Mouse (Mus musculus): ENCODE data around the gene Cntn1. TPM values are rescaled to one million over a fixed set of nuclear protein-coding genes. Genes with fewer than 3 reads are reported as not detected.
"Not testable (repeated sequence)": the region's sequence is repeated elsewhere in the genome, so short reads cannot be mapped to it uniquely, and the experiment has no call there.

Gene Cntn1
- polyA plus RNA-seq, 1 experiment from 2014 or later: 0.11 TPM

DNA sequence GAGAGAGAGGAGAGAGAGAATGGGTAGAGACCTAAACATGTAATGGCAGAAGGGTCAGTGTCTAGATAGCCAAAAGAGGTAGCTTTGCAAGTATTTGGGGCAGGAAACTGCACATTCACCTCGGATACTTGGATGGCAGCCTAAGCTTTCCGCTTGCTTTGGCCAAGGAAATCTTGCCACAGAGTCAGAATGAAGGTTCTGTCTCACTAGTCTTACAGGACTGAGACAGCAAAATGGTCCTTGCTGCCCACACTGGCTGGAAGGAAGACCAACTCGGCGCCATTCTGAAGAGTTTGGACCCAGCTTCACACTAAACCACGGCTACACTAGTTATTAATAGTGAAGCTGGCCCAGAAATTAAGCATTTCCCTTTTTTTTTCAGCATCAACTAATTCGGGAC, 230.0 kb downstream of the Cntn1 start:
- ATAC-seq: no peak
- H3K27me3 ChIP-seq (replicated peaks): no peaks in the 10 kb centered on the region
- no peaks in the 10 kb centered on the region for H3K9me3 ChIP-seq (replicated peaks)
- H3K4me3 ChIP-seq: no peak overlapping the region
- 54% methylated on average over 6 of the region's 6 CpGs for WGBS (ENCODE audit: insufficient replicate concordance)
- H3K9ac ChIP-seq: no peak overlapping the region
- H3K4me1 ChIP-seq: no peaks in the 10 kb centered on the region
- H3K4me2 ChIP-seq: no peak overlapping the region
- no peaks in the 10 kb centered on the region for H3K36me3 ChIP-seq
- no peak overlapping the region for H3K27ac ChIP-seq

GRCm38 (mm10) chr15:92287616-92288015, 236.7 kb downstream of the Cntn1 start:
- no peak overlapping the region for H3K4me2 ChIP-seq
- H3K9me3 ChIP-seq (replicated peaks): no peaks in the 10 kb centered on the region
- no peak overlapping the region for H3K27ac ChIP-seq
- no peaks in the 10 kb centered on the region for H3K4me1 ChIP-seq
- no peak for ATAC-seq
- no peaks in the 10 kb centered on the region for H3K36me3 ChIP-seq
- no peak overlapping the region for H3K4me3 ChIP-seq
- no peak overlapping the region for H3K9ac ChIP-seq
- WGBS (ENCODE audit: insufficient replicate concordance): 56% methylated on average over 4 of the region's 4 CpGs
- no peaks in the 10 kb centered on the region for H3K27me3 ChIP-seq (replicated peaks)

DNA sequence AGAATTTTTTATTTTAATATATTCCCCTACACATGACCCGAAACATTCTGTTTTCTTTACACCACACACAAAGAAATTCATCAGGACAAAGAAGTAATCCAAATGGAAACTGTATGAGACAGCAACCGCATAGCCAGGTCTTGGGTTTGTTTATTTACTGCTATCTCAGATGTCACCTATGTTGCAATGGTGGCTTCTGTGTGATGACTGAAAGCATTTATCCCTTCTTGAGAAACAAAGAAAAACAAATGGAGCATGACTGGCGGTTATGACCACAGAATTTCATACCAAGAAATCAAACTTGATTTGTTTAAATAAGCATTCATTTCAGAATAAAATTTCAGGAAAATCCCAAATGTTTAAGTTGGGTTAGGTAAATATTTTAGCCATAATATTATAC, 245.5 kb downstream of the Cntn1 start:
- Histone ChIP-seq H3K9me3 (replicated peaks) (no peaks in the 10 kb centered on the region), H3K27ac (no peak overlapping the region), H3K4me1 (no peaks in the 10 kb centered on the region), H3K4me2 (no peak overlapping the region), H3K36me3 (no peaks in the 10 kb centered on the region), H3K9ac (no peak overlapping the region), H3K27me3 (replicated peaks) (no peaks in the 10 kb centered on the region), H3K4me3 (no peak overlapping the region)
- 71% methylated on average over 3 of the region's 3 CpGs for WGBS (ENCODE audit: insufficient replicate concordance)
- no peak for ATAC-seq

GRCm38 (mm10) chr15:92302796-92303195, 251.8 kb downstream of the Cntn1 start:
- no peak overlapping the region for H3K4me2 ChIP-seq
- ATAC-seq: no peak
- no peak overlapping the region for H3K27ac ChIP-seq
- H3K27me3 ChIP-seq (replicated peaks): no peaks in the 10 kb centered on the region
- no peak overlapping the region for H3K4me3 ChIP-seq
- H3K4me1 ChIP-seq: no peaks in the 10 kb centered on the region
- no peaks in the 10 kb centered on the region for H3K9me3 ChIP-seq (replicated peaks)
- H3K9ac ChIP-seq: no peak overlapping the region
- WGBS (ENCODE audit: insufficient replicate concordance): 80% methylated on average over 6 of the region's 6 CpGs
- H3K36me3 ChIP-seq: no peaks in the 10 kb centered on the region

GRCm38 (mm10) chr15:92304221-92304620, 253.3 kb downstream of the Cntn1 start:
- H3K36me3 ChIP-seq: no peaks in the 10 kb centered on the region
- no peaks in the 10 kb centered on the region for H3K9me3 ChIP-seq (replicated peaks)
- ATAC-seq: no peak
- H3K4me2 ChIP-seq: no peak overlapping the region
- no peaks in the 10 kb centered on the region for H3K27me3 ChIP-seq (replicated peaks)
- no peak overlapping the region for H3K27ac ChIP-seq
- H3K4me3 ChIP-seq: no peak overlapping the region
- no peaks in the 10 kb centered on the region for H3K4me1 ChIP-seq
- no peak overlapping the region for H3K9ac ChIP-seq
- WGBS (ENCODE audit: insufficient replicate concordance): 68% methylated on average over 5 of the region's 5 CpGs

DNA sequence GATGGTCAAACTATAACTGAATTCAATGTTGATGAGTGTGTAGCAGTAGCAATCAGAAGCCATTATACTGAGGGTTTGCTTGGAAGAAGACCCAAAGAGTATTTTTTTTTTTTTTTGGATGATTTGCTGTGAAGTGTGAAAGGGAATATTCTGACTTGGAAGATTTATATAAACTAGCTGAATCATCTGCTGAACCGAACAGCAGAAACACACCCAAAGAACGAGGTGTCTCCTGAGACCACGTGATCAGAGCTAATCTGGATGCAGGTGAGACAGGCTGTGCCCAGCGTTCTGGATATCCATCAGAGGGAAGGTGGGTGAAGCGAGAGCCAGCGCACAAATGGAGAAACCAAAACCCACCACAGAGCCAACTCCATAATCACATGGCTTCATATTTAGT, 271.0 kb downstream of the Cntn1 start:
- no peak overlapping the region for H3K4me3 ChIP-seq
- no peaks in the 10 kb centered on the region for H3K9me3 ChIP-seq (replicated peaks)
- no peak overlapping the region for H3K27ac ChIP-seq
- no peaks in the 10 kb centered on the region for H3K4me1 ChIP-seq
- no peak overlapping the region for H3K9ac ChIP-seq
- no peaks in the 10 kb centered on the region for H3K36me3 ChIP-seq
- no peaks in the 10 kb centered on the region for H3K27me3 ChIP-seq (replicated peaks)
- H3K4me2 ChIP-seq: no peak overlapping the region
- ATAC-seq: no peak
- 70% methylated on average over 6 of the region's 6 CpGs for WGBS (ENCODE audit: insufficient replicate concordance)

DNA sequence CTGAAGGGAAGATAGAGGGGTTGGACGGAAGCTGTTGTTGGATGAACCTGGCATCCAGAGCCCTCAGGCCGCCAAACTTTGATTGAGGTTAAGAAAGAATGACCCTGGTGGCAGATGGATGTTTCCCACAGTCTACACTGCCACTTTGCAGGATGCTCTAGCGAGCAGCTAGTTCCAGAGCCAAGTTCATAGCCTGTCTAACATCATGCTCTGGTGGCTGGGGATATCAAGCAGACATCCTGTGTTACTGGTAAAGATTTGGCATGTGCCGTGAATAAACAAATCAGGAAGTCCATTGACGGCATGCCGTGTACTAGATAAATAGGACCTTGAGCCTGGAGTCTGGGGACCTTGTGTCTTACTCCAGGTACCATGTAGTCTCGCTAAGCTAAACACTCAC, 276.1 kb downstream of the Cntn1 start:
- WGBS (ENCODE audit: insufficient replicate concordance): 61% methylated on average over 7 of the region's 7 CpGs
- Histone ChIP-seq H3K4me1 (no peaks in the 10 kb centered on the region), H3K9ac (no peak overlapping the region), H3K36me3 (no peaks in the 10 kb centered on the region), H3K9me3 (replicated peaks) (no peaks in the 10 kb centered on the region), H3K4me3 (no peak overlapping the region), H3K27me3 (replicated peaks) (no peaks in the 10 kb centered on the region), H3K4me2 (no peak overlapping the region), H3K27ac (no peak overlapping the region)
- ATAC-seq: no peak

- ATAC-seq: no peak
- H3K36me3 ChIP-seq: no peaks in the 10 kb centered on the region
- no peaks in the 10 kb centered on the region for H3K9me3 ChIP-seq (replicated peaks)
- H3K27me3 ChIP-seq (replicated peaks): no peaks in the 10 kb centered on the region
- no peak overlapping the region for H3K4me3 ChIP-seq
- H3K27ac ChIP-seq: no peak overlapping the region
- peaks cover 13% of the 10 kb centered on the region for H3K4me1 ChIP-seq
- no peak overlapping the region for H3K4me2 ChIP-seq
- 80% methylated on average over 6 of the region's 6 CpGs for WGBS (ENCODE audit: insufficient replicate concordance)
- H3K9ac ChIP-seq: no peak overlapping the region
Measured at GRCm38 (mm10) chr15:92340253-92340652, 289.3 kb downstream of the Cntn1 start.

GRCm38 (mm10) chr15:92341424-92341823, 290.5 kb downstream of the Cntn1 start:
- no peak overlapping the region for H3K9ac ChIP-seq
- no peak overlapping the region for H3K27ac ChIP-seq
- peaks cover 24% of the 10 kb centered on the region for H3K4me1 ChIP-seq
- H3K4me2 ChIP-seq: no peak overlapping the region
- ATAC-seq: no peak
- H3K4me3 ChIP-seq: no peak overlapping the region
- H3K9me3 ChIP-seq (replicated peaks): no peaks in the 10 kb centered on the region
- no peaks in the 10 kb centered on the region for H3K27me3 ChIP-seq (replicated peaks)
- no peaks in the 10 kb centered on the region for H3K36me3 ChIP-seq
- 59% methylated on average over 2 of the region's 2 CpGs for WGBS (ENCODE audit: insufficient replicate concordance)

DNA sequence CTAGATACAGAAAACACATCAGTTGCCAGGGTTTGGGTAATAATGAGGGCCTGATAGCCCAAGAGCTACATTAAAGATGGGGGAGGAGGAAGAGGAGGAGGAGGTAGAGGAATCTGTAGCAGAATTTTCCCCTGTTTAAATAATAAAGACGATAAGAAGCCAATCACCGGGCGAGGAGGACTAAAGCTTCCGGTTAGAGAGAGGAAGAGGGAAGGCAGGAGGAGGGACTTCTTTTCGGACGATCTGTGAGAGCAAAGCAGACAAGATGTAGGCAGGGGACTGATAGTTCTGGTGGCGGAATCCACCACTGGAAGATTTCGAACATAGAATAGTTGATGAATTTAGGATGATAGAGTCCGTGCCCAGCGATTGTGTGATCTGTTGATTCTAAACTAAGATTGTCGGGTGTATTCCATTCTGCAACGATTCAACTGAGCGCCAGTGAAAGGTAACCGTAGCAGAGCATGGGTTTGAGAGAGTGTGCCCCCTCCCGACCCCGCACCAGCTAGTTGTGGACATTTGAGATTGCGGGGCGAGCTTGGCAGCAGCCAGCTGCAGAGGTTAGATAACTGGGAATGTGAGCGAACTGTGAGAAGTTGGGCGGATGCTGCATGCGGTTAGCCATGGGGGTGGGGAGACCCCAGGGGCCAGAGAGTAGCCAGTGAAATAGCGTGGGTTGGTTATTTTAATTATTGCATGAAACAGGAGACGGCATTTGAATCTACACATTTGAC, 293.3 kb downstream of the Cntn1 start:
- ATAC-seq: peak; percentile 93
- Histone ChIP-seq H3K36me3 (no peaks in the 10 kb centered on the region), H3K27ac (peak overlapping the region; percentile 81), H3K4me1 (peaks cover 48% of the 10 kb centered on the region), H3K9me3 (replicated peaks) (no peaks in the 10 kb centered on the region), H3K4me3 (peak overlapping the region; percentile 53), H3K4me2 (peak overlapping the region; percentile 66), H3K9ac (peak overlapping the region; percentile 58), H3K27me3 (replicated peaks) (no peaks in the 10 kb centered on the region)
- WGBS (ENCODE audit: insufficient replicate concordance): 29% methylated on average over 23 of the region's 23 CpGs

DNA sequence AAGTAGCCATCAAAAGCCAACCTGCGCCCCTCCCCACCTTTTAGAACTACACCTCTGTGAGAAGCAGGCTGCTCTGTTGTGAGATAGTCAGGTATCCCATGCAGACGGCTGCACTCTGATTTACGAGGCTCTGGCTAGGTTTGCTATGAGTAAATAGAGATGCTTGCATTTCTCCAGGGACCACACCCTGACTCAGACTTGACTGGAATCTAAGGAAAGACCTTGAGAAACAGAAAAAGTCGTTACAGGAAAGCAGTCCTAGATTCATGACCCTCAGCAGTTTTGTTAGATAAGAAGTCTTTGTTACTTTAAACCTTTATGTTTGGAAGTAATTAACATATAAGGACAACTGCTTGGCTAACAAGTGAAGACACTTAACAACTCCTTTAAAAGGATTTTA, 296.5 kb downstream of the Cntn1 start:
- no peaks in the 10 kb centered on the region for H3K9me3 ChIP-seq (replicated peaks)
- no peak overlapping the region for H3K9ac ChIP-seq
- no peak overlapping the region for H3K4me3 ChIP-seq
- H3K4me2 ChIP-seq: no peak overlapping the region
- H3K27me3 ChIP-seq (replicated peaks): no peaks in the 10 kb centered on the region
- peaks cover 60% of the 10 kb centered on the region for H3K4me1 ChIP-seq
- ATAC-seq: no peak
- no peaks in the 10 kb centered on the region for H3K36me3 ChIP-seq
- 53% methylated on average over 4 of the region's 4 CpGs for WGBS (ENCODE audit: insufficient replicate concordance)
- peak overlapping the region; percentile 27; the same call in 1 of the 2 replicates for H3K27ac ChIP-seq

GRCm38 (mm10) chr15:92347902-92348301, 296.9 kb downstream of the Cntn1 start:
- Histone ChIP-seq H3K4me3 (no peak overlapping the region), H3K4me1 (peaks cover 60% of the 10 kb centered on the region), H3K36me3 (no peaks in the 10 kb centered on the region), H3K9ac (peak overlapping the region; percentile 22), H3K27me3 (replicated peaks) (no peaks in the 10 kb centered on the region), H3K27ac (peak overlapping the region; percentile 76), H3K4me2 (peak overlapping the region; percentile 39), H3K9me3 (replicated peaks) (no peaks in the 10 kb centered on the region)
- 50% methylated on average over 3 of the region's 3 CpGs for WGBS (ENCODE audit: insufficient replicate concordance)
- no peak for ATAC-seq

GRCm38 (mm10) chr15:92348453-92348852, 297.5 kb downstream of the Cntn1 start:
- H3K9me3 ChIP-seq (replicated peaks); H3K36me3 ChIP-seq; H3K27me3 ChIP-seq (replicated peaks): not testable (repeated sequence)
- peak overlapping the region; percentile 39 for H3K4me2 ChIP-seq
- peak overlapping the region; percentile 22; the same call in 1 of the 2 replicates for H3K9ac ChIP-seq
- H3K4me3 ChIP-seq: peak overlapping the region; percentile 16; the same call in 1 of the 2 replicates
- peak overlapping the region; percentile 76 for H3K27ac ChIP-seq
- peak; percentile 73 for ATAC-seq
- H3K4me1 ChIP-seq: peaks cover 58% of the 10 kb centered on the region
